Mouse (Mus musculus) testis, adult 2 months (tissue): Measurements from ENCODE around the gene Ubox5.

Source experiments
- CTCF ChIP-seq: fragments of 200-500 bp; IDR thresholded peaks from 2 replicates; pipeline ENCODE4 v1.5.1; 2012; ENCODE audit warnings: low read depth, mild to moderate bottlenecking, inconsistent platforms, low read length, moderate library complexity; ENCODE audit not compliant: control insufficient read depth, insufficient read depth, insufficient replicate concordance
- POLR2A ChIP-seq: fragments of 200-500 bp; IDR thresholded peaks from 2 replicates; pipeline ENCODE4 v1.6.1; 2012; ENCODE audit warnings: low read depth, mild to moderate bottlenecking, inconsistent platforms, low read length, moderate library complexity; ENCODE audit not compliant: control insufficient read depth

GRCm38 (mm10) chr2:130634739-130635411, 5.0 kb upstream of the Ubox5 start:
- TF ChIP-seq CTCF (no peak), POLR2A (no peak)
